Mouse (Mus musculus) heart, embryonic 16.5 days (tissue): ENCODE measurements at regions not wholly inside any gene's neighbourhood (a gene's known extent, or its start where the extent isn't known, plus 50 kb on each side); places are given as distances from the start of the nearest gene placed in this dataset.

Source experiments
- ATAC-seq: fragments of 200-750 bp; cut with Nextera tagmentation; replicated peaks from 2 replicates; pipeline ENCODE4 v1.8.0; 2017; ENCODE audit warnings: moderate number of reproducible peaks; ENCODE audit not compliant: insufficient read depth, low FRiP score; ENCODE audit errors: extremely low read depth
- H3K27ac ChIP-seq: fragments of 300-500 bp; sonication (generic); 2 replicates; pipeline ENCODE4 v1.5.1; 2014; ENCODE audit warnings: mild to moderate bottlenecking, low read length, control low read depth, moderate library complexity
- H3K27me3 ChIP-seq: fragments of 300-500 bp; sonication (generic); 2 replicates; pipeline ENCODE4 v1.6.1; 2014; ENCODE audit warnings: low read length, mixed read lengths; ENCODE audit not compliant: control insufficient read depth, insufficient read depth
- H3K36me3 ChIP-seq: fragments of 300-500 bp; sonication (generic); 2 replicates; pipeline ENCODE4 v1.6.1; 2014; ENCODE audit not compliant: control insufficient read depth, insufficient read depth
- H3K4me1 ChIP-seq: fragments of 300-500 bp; sonication (generic); 2 replicates; pipeline ENCODE4 v1.6.1; 2014; ENCODE audit warnings: low read length, mixed read lengths; ENCODE audit not compliant: control insufficient read depth, insufficient read depth
- H3K4me2 ChIP-seq: fragments of 300-500 bp; sonication (generic); 2 replicates; pipeline ENCODE4 v1.6.1; 2014; ENCODE audit warnings: low read depth, mild to moderate bottlenecking, control low read depth, low read length
- H3K4me3 ChIP-seq: fragments of 300-500 bp; sonication (generic); 2 replicates; pipeline ENCODE4 v1.5.1; 2014; ENCODE audit warnings: mild to moderate bottlenecking, control low read depth, low read length
- H3K9ac ChIP-seq: fragments of 300-500 bp; sonication (generic); 2 replicates; pipeline ENCODE4 v1.6.1; 2014; ENCODE audit warnings: low read length, control low read depth
- H3K9me3 ChIP-seq: fragments of 300-500 bp; sonication (generic); replicated peaks from 2 replicates; pipeline ENCODE4 v1.6.1; 2016; ENCODE audit warnings: low read length; ENCODE audit not compliant: control insufficient read depth
- WGBS: fragments of 180-500 bp; shearing (Covaris S2); extraction: QIAGEN DNeasy Blood & Tissue Kit; methylation state at CpG from one replicate; pipeline ENCODE4 v1.1.7; 2014; 5-methylcytosine and 5-hydroxymethylcytosine counted together

- Histone ChIP-seq H3K4me2 (no peak overlapping the region), H3K27me3 (no peaks in the 10 kb centered on the region), H3K9me3 (no peaks in the 10 kb centered on the region), H3K4me1 (peaks cover 8% of the 10 kb centered on the region; the same call in 1 of the 2 replicates), H3K4me3 (no peak overlapping the region), H3K27ac (no peak overlapping the region), H3K36me3 (no peaks in the 10 kb centered on the region), H3K9ac (no peak overlapping the region)
- WGBS = 80% methylated on average over 3 of the region's 3 CpGs
- no peak for ATAC-seq
These were observed 342.5 kb upstream of the Gm11114 start for GRCm38 (mm10) chr9:84969975-84970608.

DNA sequence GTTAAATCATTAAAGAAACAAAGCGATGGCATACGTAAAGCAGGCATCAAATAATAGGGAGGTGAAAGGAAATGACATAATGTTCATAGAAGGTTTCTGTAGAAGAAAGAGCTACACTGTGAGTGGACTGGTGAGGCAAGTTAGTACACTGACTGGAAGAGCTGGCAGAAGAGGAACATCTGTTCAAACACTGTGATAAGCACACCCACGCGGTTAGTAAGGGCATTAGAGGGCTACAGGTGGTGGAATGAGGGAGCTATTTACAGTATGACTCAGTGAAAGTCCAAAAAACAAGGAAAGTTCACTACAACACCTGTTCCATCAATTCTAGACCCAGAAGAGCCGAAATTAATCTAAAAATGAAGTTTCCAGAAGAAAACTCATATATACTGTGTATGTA is 335.1 kb upstream of the Gm11114 start:
- no peak overlapping the region for H3K4me2 ChIP-seq
- H3K4me1 ChIP-seq = no peaks in the 10 kb centered on the region
- no peaks in the 10 kb centered on the region for H3K27me3 ChIP-seq
- H3K4me3 ChIP-seq = no peak overlapping the region
- 71% methylated on average over 5 of the region's 5 CpGs for WGBS
- H3K9me3 ChIP-seq = no peaks in the 10 kb centered on the region
- no peaks in the 10 kb centered on the region for H3K36me3 ChIP-seq
- H3K27ac ChIP-seq = no peak overlapping the region
- H3K9ac ChIP-seq = no peak overlapping the region
- ATAC-seq = no peak

- no peak overlapping the region for H3K9ac ChIP-seq
- no peak overlapping the region for H3K27ac ChIP-seq
- H3K4me3 ChIP-seq = no peak overlapping the region
- H3K4me1 ChIP-seq = no peaks in the 10 kb centered on the region
- WGBS = 4% methylated on average over 1 of the region's 1 CpGs
- H3K9me3 ChIP-seq = no peaks in the 10 kb centered on the region; the same call in 1 of the 2 replicates
- no peak overlapping the region for H3K4me2 ChIP-seq
- no peaks in the 10 kb centered on the region for H3K27me3 ChIP-seq
- no peak for ATAC-seq
- no peaks in the 10 kb centered on the region for H3K36me3 ChIP-seq
These were observed 309.2 kb upstream of the Gm11114 start for GRCm38 (mm10) chr9:85003414-85003813.

DNA sequence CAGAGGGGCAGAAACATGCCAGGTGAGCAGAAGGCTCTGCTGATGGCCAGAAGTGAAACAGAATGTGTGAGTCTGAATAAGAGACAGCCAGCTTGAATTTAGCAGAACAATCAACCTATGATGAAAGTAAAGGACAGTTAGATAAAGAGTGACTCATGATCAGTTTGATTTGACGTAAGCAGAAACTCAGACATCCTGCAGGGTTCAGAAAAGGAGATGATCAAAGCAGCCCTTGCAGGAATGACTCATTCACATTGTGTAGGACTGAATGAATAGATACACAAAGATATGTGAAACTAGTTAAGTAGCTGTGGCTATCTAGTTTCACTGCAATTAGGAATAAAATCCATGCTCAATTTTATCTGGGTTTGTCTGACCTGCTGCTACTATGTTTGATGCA is 301.2 kb upstream of the Gm11114 start:
- Histone ChIP-seq H3K9me3 (no peaks in the 10 kb centered on the region), H3K36me3 (no peaks in the 10 kb centered on the region), H3K27ac (no peak overlapping the region), H3K27me3 (no peaks in the 10 kb centered on the region), H3K9ac (no peak overlapping the region), H3K4me3 (no peak overlapping the region), H3K4me2 (no peak overlapping the region), H3K4me1 (no peaks in the 10 kb centered on the region)
- ATAC-seq = no peak
- 63% methylated on average over 1 of the region's 1 CpGs for WGBS

DNA sequence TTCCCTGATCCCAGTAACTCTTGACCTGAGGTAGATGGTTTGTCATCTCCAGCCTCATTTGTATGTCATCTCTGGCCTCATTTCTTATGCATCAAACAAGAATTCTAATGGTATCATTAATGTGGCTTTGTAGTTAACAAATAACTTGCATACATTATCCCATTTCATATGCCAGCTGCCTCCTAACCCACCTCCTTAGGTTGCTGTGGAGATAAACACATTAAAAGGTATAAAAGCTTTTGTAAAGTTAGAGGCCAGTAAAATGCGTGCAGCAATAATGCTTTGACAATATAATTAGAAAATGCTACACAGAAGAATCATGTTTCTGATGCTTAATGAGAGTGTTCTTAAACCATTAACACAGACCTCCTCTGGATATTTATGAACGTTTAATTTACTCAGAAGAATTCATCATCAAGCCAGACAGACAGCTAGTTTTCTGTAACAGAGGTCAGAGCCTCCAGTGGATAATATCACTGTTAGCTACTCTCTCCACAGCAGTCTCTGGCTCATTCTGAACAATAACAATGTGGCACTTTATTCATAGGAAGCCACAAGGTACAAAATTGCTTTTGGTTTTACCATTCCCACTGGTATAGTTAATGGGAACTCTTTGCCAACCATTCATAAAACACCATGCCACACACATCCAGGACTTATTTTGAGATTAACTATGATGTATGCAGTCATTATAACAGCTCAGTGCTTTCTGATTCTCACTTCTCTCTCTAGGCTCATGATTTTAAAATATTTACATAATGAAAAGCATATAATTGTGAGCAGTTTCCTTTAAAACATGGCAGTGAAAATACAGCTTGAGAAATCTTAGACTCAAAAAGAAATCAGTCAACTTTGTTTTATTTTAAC is 264.2 kb upstream of the Gm11114 start:
- H3K4me3 ChIP-seq = no peak overlapping the region
- H3K27me3 ChIP-seq = no peaks in the 10 kb centered on the region
- ATAC-seq = no peak
- H3K4me2 ChIP-seq = no peak overlapping the region
- no peak overlapping the region for H3K9ac ChIP-seq
- no peak overlapping the region for H3K27ac ChIP-seq
- no peaks in the 10 kb centered on the region for H3K36me3 ChIP-seq
- WGBS = 68% methylated on average over 2 of the region's 2 CpGs
- H3K9me3 ChIP-seq = no peaks in the 10 kb centered on the region
- H3K4me1 ChIP-seq = no peaks in the 10 kb centered on the region

GRCm38 (mm10) chr9:85052526-85052925 is 260.0 kb upstream of the Gm11114 start:
- Histone ChIP-seq H3K36me3 (no peaks in the 10 kb centered on the region), H3K4me1 (no peaks in the 10 kb centered on the region), H3K9me3 (no peaks in the 10 kb centered on the region), H3K27ac (no peak overlapping the region), H3K27me3 (no peaks in the 10 kb centered on the region), H3K4me2 (no peak overlapping the region), H3K4me3 (no peak overlapping the region), H3K9ac (no peak overlapping the region)
- 67% methylated on average over 4 of the region's 4 CpGs for WGBS
- no peak for ATAC-seq

DNA sequence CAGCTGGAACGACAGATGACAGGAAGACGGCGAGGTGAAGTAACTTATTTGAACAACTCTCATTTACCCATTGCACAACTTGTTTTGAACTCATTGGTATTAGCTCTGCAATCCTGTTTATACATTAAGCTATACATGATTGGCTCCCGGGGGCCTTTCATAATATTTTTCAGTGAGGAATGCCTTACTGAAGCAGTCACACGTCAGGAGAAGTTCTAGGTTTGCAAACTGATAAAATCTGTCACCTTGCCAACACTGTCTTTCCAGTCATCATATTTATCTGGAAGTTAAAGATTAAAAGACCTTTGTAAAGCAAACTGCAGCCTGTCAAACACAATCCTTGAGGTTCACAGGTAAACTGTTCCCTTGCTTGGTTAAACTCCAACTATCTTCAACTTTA is 232.6 kb upstream of the Gm11114 start:
- H3K36me3 ChIP-seq = no peaks in the 10 kb centered on the region
- H3K9ac ChIP-seq = no peak overlapping the region
- no peak overlapping the region for H3K4me3 ChIP-seq
- H3K4me1 ChIP-seq = no peaks in the 10 kb centered on the region
- WGBS = 61% methylated on average over 5 of the region's 5 CpGs
- H3K27me3 ChIP-seq = no peaks in the 10 kb centered on the region
- H3K4me2 ChIP-seq = no peak overlapping the region
- no peak for ATAC-seq
- no peaks in the 10 kb centered on the region for H3K9me3 ChIP-seq
- no peak overlapping the region for H3K27ac ChIP-seq

GRCm38 (mm10) chr9:85088556-85089338 is 223.8 kb upstream of the Gm11114 start:
- ATAC-seq = peak; percentile 49; the same call in 1 of the 2 replicates
- Histone ChIP-seq H3K4me2 (no peak overlapping the region), H3K9me3 (no peaks in the 10 kb centered on the region), H3K36me3 (no peaks in the 10 kb centered on the region), H3K27ac (no peak overlapping the region), H3K4me1 (peaks cover 9% of the 10 kb centered on the region), H3K27me3 (no peaks in the 10 kb centered on the region), H3K4me3 (no peak overlapping the region), H3K9ac (no peak overlapping the region)
- 55% methylated on average over 6 of the region's 6 CpGs for WGBS

GRCm38 (mm10) chr9:85090297-85090696 is 222.3 kb upstream of the Gm11114 start:
- peak; percentile 70; the same call in 1 of the 2 replicates for ATAC-seq
- H3K4me1 ChIP-seq = peaks cover 9% of the 10 kb centered on the region
- H3K4me3 ChIP-seq = peak overlapping the region; percentile 32
- WGBS = 39% methylated on average over 10 of the region's 10 CpGs
- no peak overlapping the region for H3K27ac ChIP-seq
- no peak overlapping the region for H3K9ac ChIP-seq
- H3K36me3 ChIP-seq = no peaks in the 10 kb centered on the region
- H3K4me2 ChIP-seq = peak overlapping the region; percentile 55
- H3K9me3 ChIP-seq = no peaks in the 10 kb centered on the region
- no peaks in the 10 kb centered on the region for H3K27me3 ChIP-seq
